Mouse (Mus musculus) skeletal muscle tissue, adult 2 months (tissue): ENCODE results near the gene Gm16440.
"Not testable (repeated sequence)": the region's sequence is repeated elsewhere in the genome, so short reads cannot be mapped to it uniquely, and the experiment has no call there.

Experiments used
- DNase-seq: peaks from one replicate; pipeline ENCODE4 v3.0.0-alpha.2; 2012; ENCODE audit warnings: low read depth, low spot score

Gm16440 gene

GRCm38 (mm10) chr14:6390219-6390618 lies at the start of gene Gm16440:
Gene Gm16440 (minus strand): TSS chr14:6390319.
- DNase-seq, result not testable (repeated sequence)

GRCm38 (mm10) chr14:6426766-6427165 lies 36.6 kb upstream of the Gm16440 start:
- not testable (repeated sequence) for DNase-seq

GRCm38 (mm10) chr14:6426353-6426752 lies 36.2 kb upstream of the Gm16440 start:
- DNase-seq, result not testable (repeated sequence)

- not testable (repeated sequence) for DNase-seq
Measured at GRCm38 (mm10) chr14:6412382-6412781, 22.3 kb upstream of the Gm16440 start, which contains the start of gene Gm3591. Gene Gm3591 (minus strand): TSS chr14:6412482.

GRCm38 (mm10) chr14:6343578-6343977 lies 46.5 kb downstream of the Gm16440 start, which contains the start of gene Gm3618:
Gene Gm3618 (minus strand): TSS chr14:6343678.
- DNase-seq, result not testable (repeated sequence)
